ENCODE assay signal across 26 mouse cellular contexts in the genomic region with DNA sequence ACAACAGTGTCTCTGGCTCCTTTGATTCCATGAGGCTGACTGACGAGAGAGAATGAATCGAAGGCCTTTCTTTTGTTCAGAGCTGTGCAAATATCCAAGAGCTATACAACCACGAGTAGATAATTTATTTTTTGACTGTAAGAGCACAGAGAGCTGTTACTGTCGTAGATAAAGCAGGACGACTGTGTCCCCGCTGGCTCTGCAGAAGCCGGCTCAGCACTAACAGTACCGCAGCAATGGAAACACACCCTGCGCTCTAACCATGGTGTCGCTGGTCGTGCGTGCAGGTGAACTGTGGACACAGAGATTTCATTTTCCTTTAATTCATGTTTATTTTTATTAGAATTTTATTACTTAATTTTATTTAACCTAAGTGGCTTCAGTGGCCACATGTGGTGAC.
DNase-seq lines count a peak whose midpoint lies in the region; ATAC-seq and TF ChIP-seq lines count a peak whose summit lies in the region.
"Had no signal": no experiment of that assay in that cellular context is flagged by ENCODE, and none has a peak within 500 bp of the region (broad histone marks: within the 10 kb centered on the region; RNA-seq: fewer than 3 reads in every experiment).

No protein-coding gene starts in this region.

- DNase-seq in forebrain, embryonic 14.5 days (ENCODE audit: low spot score): no peak
- DNase-seq in hindbrain, embryonic 14.5 days (ENCODE audit: low spot score): no peak
- no peak for DNase-seq in hindbrain, embryonic 10.5 days (ENCODE audit: low spot score)
- peak; percentile 42 for DNase-seq in brain, embryonic 14.5 days (ENCODE audit: low read depth)
- DNase-seq: adrenal gland, postnatal 10 days; cerebellum, adult 11 months; cerebellum, adult 9-10 months; cerebellum, postnatal 36 days; gastrocnemius, adult 2 months; heart, adult 2 months; kidney, adult 11 months; kidney, postnatal 14 days; layer of hippocampus, adult 9-11 months; liver, embryonic 13.5 days; lung, adult 18-20 months; retina, postnatal 1 day; right cerebral cortex, postnatal 14 days; thymus, postnatal 4 days had no signal

- no peak overlapping the region for H3K4me2 ChIP-seq in forebrain, embryonic 14.5 days (ENCODE audit: low read length)
- no peak overlapping the region for H3K4me2 ChIP-seq in forebrain, embryonic 16.5 days (ENCODE audit: low read length)
- H3K4me2 ChIP-seq in hindbrain, embryonic 14.5 days (replicated peaks): no peak overlapping the region
- H3K4me2 ChIP-seq in neural tube, embryonic 13.5 days: no peak overlapping the region
- H3K4me2 ChIP-seq in intestine, embryonic 16.5 days (ENCODE audit: low read depth, low read length): no peak overlapping the region
- H3K4me2 ChIP-seq: heart, embryonic 12.5 days; limb, embryonic 15.5 days; liver, embryonic 13.5 days had no signal

- H3K27me3 ChIP-seq in forebrain, embryonic 14.5 days (replicated peaks; ENCODE audit: control insufficient read depth, insufficient read depth, low read length): no peaks in the 10 kb centered on the region
- no peaks in the 10 kb centered on the region for H3K27me3 ChIP-seq in forebrain, embryonic 16.5 days (replicated peaks; ENCODE audit: control insufficient read depth, insufficient read depth, low read length)
- no peaks in the 10 kb centered on the region for H3K27me3 ChIP-seq in hindbrain, embryonic 14.5 days (ENCODE audit: control insufficient read depth, insufficient read depth, low read length)
- H3K27me3 ChIP-seq in hindbrain, embryonic 10.5 days (ENCODE audit: insufficient read depth, poor library complexity, severe bottlenecking): no peaks in the 10 kb centered on the region
- H3K27me3 ChIP-seq in neural tube, embryonic 13.5 days: no peaks in the 10 kb centered on the region
- H3K27me3 ChIP-seq in intestine, embryonic 16.5 days (replicated peaks; ENCODE audit: control insufficient read depth, insufficient read depth, low read length): no peaks in the 10 kb centered on the region
- H3K27me3 ChIP-seq: heart, embryonic 12.5 days; limb, embryonic 15.5 days; liver, embryonic 13.5 days had no signal

- no peak for TF ChIP-seq POLR2A in brain, embryonic 14.5 days (IDR thresholded peaks at IDR 0.05; ENCODE audit: borderline replicate concordance, extremely low read depth, insufficient read depth, insufficient read length, poor library complexity, severe bottlenecking)

- no peak overlapping the region for H3K9ac ChIP-seq in forebrain, embryonic 14.5 days (ENCODE audit: low read length)
- no peak overlapping the region for H3K9ac ChIP-seq in forebrain, embryonic 16.5 days (replicated peaks; ENCODE audit: low read depth, low read length)
- H3K9ac ChIP-seq in hindbrain, embryonic 14.5 days: no peak overlapping the region; the same call in 1 of the 2 replicates
- peak overlapping the region; percentile 22; the same call in 1 of the 2 replicates for H3K9ac ChIP-seq in neural tube, embryonic 13.5 days
- H3K9ac ChIP-seq in intestine, embryonic 16.5 days (ENCODE audit: low read depth, low read length): no peak overlapping the region
- H3K9ac ChIP-seq: heart, embryonic 12.5 days; limb, embryonic 15.5 days; liver, embryonic 13.5 days had no signal

- no peak for TF ChIP-seq CTCF in brain, embryonic 14.5 days (IDR thresholded peaks at IDR 0.05; ENCODE audit: borderline replicate concordance, extremely low read depth, insufficient read depth, insufficient read length)

- peaks cover 66% of the 10 kb centered on the region for H3K36me3 ChIP-seq in forebrain, embryonic 14.5 days (ENCODE audit: control insufficient read depth, insufficient read depth, low read length)
- H3K36me3 ChIP-seq in forebrain, embryonic 16.5 days (ENCODE audit: control insufficient read depth, insufficient read depth): peaks cover 20% of the 10 kb centered on the region
- peaks cover 66% of the 10 kb centered on the region for H3K36me3 ChIP-seq in hindbrain, embryonic 14.5 days (replicated peaks; ENCODE audit: control insufficient read depth, insufficient read depth)
- H3K36me3 ChIP-seq in hindbrain, embryonic 10.5 days: peaks cover 90% of the 10 kb centered on the region
- H3K36me3 ChIP-seq in neural tube, embryonic 13.5 days: peaks cover 59% of the 10 kb centered on the region
- 0 out of 2 replicates have a peak, but pooled peaks cover 2% of the 10 kb centered on the region for H3K36me3 ChIP-seq in intestine, embryonic 16.5 days (ENCODE audit: control insufficient read depth, insufficient read depth, low read length)
- H3K36me3 ChIP-seq: G1E had no signal

- no peak for ATAC-seq in forebrain, embryonic 14.5 days
- no peak for ATAC-seq in forebrain, embryonic 16.5 days
- ATAC-seq in hindbrain, embryonic 14.5 days (ENCODE audit: low FRiP score): 0 out of 2 replicates have a peak, but pooled peaks have one; percentile 9
- peak; percentile 44; the same call in 1 of the 2 replicates for ATAC-seq in neural tube, embryonic 13.5 days (ENCODE audit: low read depth)
- no peak for ATAC-seq in intestine, embryonic 16.5 days
- ATAC-seq: lung, postnatal 0 days had no signal

- H3K9me3 ChIP-seq in forebrain, embryonic 14.5 days (replicated peaks; ENCODE audit: control insufficient read depth, low read length): no peaks in the 10 kb centered on the region
- H3K9me3 ChIP-seq in forebrain, embryonic 16.5 days (ENCODE audit: control insufficient read depth, low read length): no peaks in the 10 kb centered on the region
- H3K9me3 ChIP-seq in hindbrain, embryonic 14.5 days (ENCODE audit: control insufficient read depth, low read length): no peaks in the 10 kb centered on the region
- H3K9me3 ChIP-seq in hindbrain, embryonic 10.5 days: no peaks in the 10 kb centered on the region
- H3K9me3 ChIP-seq in neural tube, embryonic 13.5 days: no peaks in the 10 kb centered on the region
- no peaks in the 10 kb centered on the region for H3K9me3 ChIP-seq in intestine, embryonic 16.5 days (ENCODE audit: control insufficient read depth, low read length)
- H3K9me3 ChIP-seq: heart, embryonic 12.5 days; limb, embryonic 10.5 days; limb, embryonic 15.5 days; liver, embryonic 13.5 days had no signal

- 72% methylated on average over 12 of the region's 12 CpGs for WGBS in forebrain, embryonic 14.5 days
- WGBS in forebrain, embryonic 16.5 days: 62% methylated on average over 12 of the region's 12 CpGs
- WGBS in hindbrain, embryonic 14.5 days: 58% methylated on average over 12 of the region's 12 CpGs
- WGBS in hindbrain, embryonic 10.5 days: 85% methylated on average over 12 of the region's 12 CpGs
- WGBS in neural tube, embryonic 13.5 days: 51% methylated on average over 12 of the region's 12 CpGs
- WGBS in intestine, embryonic 16.5 days: 83% methylated on average over 12 of the region's 12 CpGs

- H3K27ac ChIP-seq in forebrain, embryonic 14.5 days (ENCODE audit: low read depth, low read length): 0 out of 2 replicates have a peak overlapping the region, but pooled peaks have one; percentile 1
- H3K27ac ChIP-seq in forebrain, embryonic 16.5 days (ENCODE audit: low read length): no peak overlapping the region
- H3K27ac ChIP-seq in hindbrain, embryonic 14.5 days: peak overlapping the region; percentile 55
- no peak overlapping the region for H3K27ac ChIP-seq in hindbrain, embryonic 10.5 days
- peak overlapping the region; percentile 67 for H3K27ac ChIP-seq in neural tube, embryonic 13.5 days (replicated peaks)
- H3K27ac ChIP-seq in intestine, embryonic 16.5 days (ENCODE audit: low read length): no peak overlapping the region
- H3K27ac ChIP-seq: gastrocnemius, adult 2 months; heart, adult 2 months; limb, embryonic 10.5 days; limb, embryonic 15.5 days; liver, embryonic 13.5 days had no signal

- no peak overlapping the region for H3K4me3 ChIP-seq in forebrain, embryonic 14.5 days (ENCODE audit: low read depth, low read length)
- no peak overlapping the region for H3K4me3 ChIP-seq in forebrain, embryonic 16.5 days (replicated peaks; ENCODE audit: low read length)
- no peak overlapping the region for H3K4me3 ChIP-seq in hindbrain, embryonic 14.5 days (replicated peaks; ENCODE audit: low read length)
- no peak overlapping the region for H3K4me3 ChIP-seq in hindbrain, embryonic 10.5 days
- no peak overlapping the region for H3K4me3 ChIP-seq in neural tube, embryonic 13.5 days
- H3K4me3 ChIP-seq in intestine, embryonic 16.5 days (ENCODE audit: low read length): no peak overlapping the region
- H3K4me3 ChIP-seq: gastrocnemius, adult 2 months; heart, adult 2 months; heart, embryonic 12.5 days; limb, embryonic 10.5 days; limb, embryonic 15.5 days; liver, embryonic 13.5 days had no signal

- H3K4me1 ChIP-seq in forebrain, embryonic 14.5 days (ENCODE audit: control insufficient read depth, insufficient read depth, low read length): 0 out of 2 replicates have a peak, but pooled peaks cover 4% of the 10 kb centered on the region
- peaks cover 6% of the 10 kb centered on the region; the same call in 1 of the 2 replicates for H3K4me1 ChIP-seq in forebrain, embryonic 16.5 days (replicated peaks; ENCODE audit: control insufficient read depth, insufficient read depth, low read length)
- H3K4me1 ChIP-seq in hindbrain, embryonic 14.5 days (replicated peaks; ENCODE audit: control insufficient read depth, insufficient read depth, low read length): peaks cover 14% of the 10 kb centered on the region; the same call in 1 of the 2 replicates
- no peaks in the 10 kb centered on the region for H3K4me1 ChIP-seq in hindbrain, embryonic 10.5 days (replicated peaks)
- H3K4me1 ChIP-seq in neural tube, embryonic 13.5 days (replicated peaks): peaks cover 29% of the 10 kb centered on the region
- H3K4me1 ChIP-seq in intestine, embryonic 16.5 days (ENCODE audit: control insufficient read depth, insufficient read depth, low read length): no peaks in the 10 kb centered on the region
- H3K4me1 ChIP-seq: limb, embryonic 10.5 days; liver, embryonic 13.5 days had no signal

Comparison
In these comparisons a context has a peak if more than half of its experiments do, and no peak if none do; other contexts are left out.
1. H3K27ac ChIP-seq: peak in forebrain, embryonic 14.5 days (single experiment), hindbrain, embryonic 14.5 days (single experiment) and neural tube, embryonic 13.5 days (single experiment); none in forebrain, embryonic 16.5 days (single experiment), hindbrain, embryonic 10.5 days (single experiment) and intestine, embryonic 16.5 days (single experiment).
2. ATAC-seq: peak in hindbrain, embryonic 14.5 days (single experiment) and neural tube, embryonic 13.5 days (single experiment); none in forebrain, embryonic 14.5 days (single experiment), forebrain, embryonic 16.5 days (single experiment) and intestine, embryonic 16.5 days (single experiment).